Mouse (Mus musculus) bone marrow, adult 2 months (tissue): Measurements from ENCODE around the gene Hps6. TPM values are rescaled to one million over a fixed set of nuclear protein-coding genes. Genes with fewer than 3 reads are reported as not detected.
A peak's percentile ranks its signal among the peaks of the same experiment; 100 is the strongest.
"Not testable (repeated sequence)": the region's sequence is repeated elsewhere in the genome, so short reads cannot be mapped to it uniquely, and the experiment has no call there.

Experiments
- H3K27ac ChIP-seq: fragments of 200-500 bp; 2 replicates; pipeline ENCODE4 v1.5.1; 2012; ENCODE audit warnings: low read depth, mild to moderate bottlenecking, control low read depth, inconsistent platforms, low read length; ENCODE audit not compliant: control insufficient read depth, poor library complexity, insufficient read depth
- H3K4me1 ChIP-seq: fragments of 200-500 bp; 2 replicates; pipeline ENCODE4 v1.6.1; 2011; ENCODE audit warnings: low read length; ENCODE audit not compliant: control insufficient read depth, insufficient read depth
- H3K4me3 ChIP-seq: fragments of 200-500 bp; replicated peaks from 2 replicates; pipeline ENCODE3; 2011; ENCODE audit warnings: mild to moderate bottlenecking, low read depth, low read length, control low read depth; ENCODE audit not compliant: control insufficient read depth
- CTCF ChIP-seq: fragments of 200-500 bp; IDR thresholded peaks from 2 replicates; pipeline ENCODE4 v1.5.1; 2011; ENCODE audit warnings: low read length, control low read depth; ENCODE audit not compliant: control insufficient read depth, insufficient read depth
- POLR2A ChIP-seq: fragments of 200-500 bp; IDR thresholded peaks from 2 replicates; pipeline ENCODE4 v1.6.1; 2011; ENCODE audit warnings: low read depth, mild to moderate bottlenecking, control low read depth, low read length, borderline replicate concordance; ENCODE audit not compliant: control insufficient read depth
- WGBS: fragments of 180-500 bp; shearing (Covaris S2); methylation state at CpG from one replicate; pipeline ENCODE4 v1.1.7; 2018; 5-methylcytosine and 5-hydroxymethylcytosine counted together
- polyA plus RNA-seq: library from polyadenylated mRNA; stranded (reverse); fragments of >200 nt; gene quantifications from 2 replicates; pipeline ENCODE4 v1.2.4, GENCODE M21; 2011; ENCODE audit warnings: low replicate concordance; ENCODE audit not compliant: missing spikeins, insufficient read depth, insufficient read length

Gene Hps6
- polyA plus RNA-seq, result 1.2 and 1.9 TPM in 2 replicates

GRCm38 (mm10) chr19:46003371-46004226 lies at the start of gene Hps6:
Gene Hps6 (plus strand): TSS chr19:46003508.
- TF ChIP-seq POLR2A (peak; percentile 93; the same call in 1 of the 2 replicates), CTCF (no peak)
- peak within 1 kb of the TSS; percentile 84 for H3K27ac ChIP-seq
- WGBS, result under 1% methylated on average over 68 of the region's 70 CpGs
- H3K4me1 ChIP-seq, result no peaks in the 10 kb centered on the region; the same call in 1 of the 2 replicates
- H3K4me3 ChIP-seq, result peak within 1 kb of the TSS; percentile 83

- Histone ChIP-seq H3K4me3 (no peak overlapping the region), H3K27ac (no peak overlapping the region), H3K4me1 (no peaks in the 10 kb centered on the region)
- TF ChIP-seq POLR2A, result no peak
- TF ChIP-seq CTCF, result no peak
- 86% methylated on average over 7 of the region's 7 CpGs for WGBS
These were observed 46.6 kb upstream of the Hps6 start for GRCm38 (mm10) chr19:45956736-45957135.

GRCm38 (mm10) chr19:45960770-45961169 lies 42.5 kb upstream of the Hps6 start:
- TF ChIP-seq CTCF, result no peak
- TF ChIP-seq POLR2A, result no peak
- 82% methylated on average over 5 of the region's 5 CpGs for WGBS
- Histone ChIP-seq H3K4me1 (no peaks in the 10 kb centered on the region), H3K4me3 (no peak overlapping the region), H3K27ac (no peak overlapping the region)

GRCm38 (mm10) chr19:45984379-45984778 lies 18.9 kb upstream of the Hps6 start:
- no peak overlapping the region for H3K4me3 ChIP-seq
- no peak overlapping the region for H3K27ac ChIP-seq
- TF ChIP-seq POLR2A (no peak), CTCF (no peak)
- no peaks in the 10 kb centered on the region for H3K4me1 ChIP-seq

- 85% methylated on average over 3 of the region's 3 CpGs for WGBS
- H3K27ac ChIP-seq, result no peak overlapping the region
- no peaks in the 10 kb centered on the region for H3K4me1 ChIP-seq
- no peak overlapping the region for H3K4me3 ChIP-seq
- no peak for TF ChIP-seq CTCF
- TF ChIP-seq POLR2A, result no peak
These were observed 15.1 kb upstream of the Hps6 start for GRCm38 (mm10) chr19:45988238-45988637.

GRCm38 (mm10) chr19:45991171-45991570 lies 12.1 kb upstream of the Hps6 start:
- WGBS, result 85% methylated on average over 3 of the region's 3 CpGs
- no peak overlapping the region for H3K4me3 ChIP-seq
- no peak for TF ChIP-seq CTCF
- no peak for TF ChIP-seq POLR2A
- H3K4me1 ChIP-seq, result no peaks in the 10 kb centered on the region
- H3K27ac ChIP-seq, result no peak overlapping the region

GRCm38 (mm10) chr19:45993441-45993840 lies 9.9 kb upstream of the Hps6 start:
- WGBS, result 87% methylated on average over 6 of the region's 6 CpGs
- not testable (repeated sequence) for H3K4me3 ChIP-seq, H3K27ac ChIP-seq, H3K4me1 ChIP-seq

GRCm38 (mm10) chr19:45993981-45994737 lies 9.1 kb upstream of the Hps6 start:
- H3K4me3 ChIP-seq, result no peak overlapping the region
- TF ChIP-seq POLR2A, result no peak
- TF ChIP-seq CTCF, result no peak
- no peak overlapping the region for H3K27ac ChIP-seq
- WGBS, result 90% methylated on average over 13 of the region's 13 CpGs
- H3K4me1 ChIP-seq, result no peaks in the 10 kb centered on the region; the same call in 1 of the 2 replicates
